Mouse (Mus musculus): ENCODE data around the gene P2rx1. TPM values are rescaled to one million over a fixed set of nuclear protein-coding genes. Genes with fewer than 3 reads are reported as not detected.

Gene P2rx1
- 0.15 TPM in 1 of 2 replicates, not detected in the other for total RNA-seq (2021)
- long read RNA-seq: 0 reads

DNA sequence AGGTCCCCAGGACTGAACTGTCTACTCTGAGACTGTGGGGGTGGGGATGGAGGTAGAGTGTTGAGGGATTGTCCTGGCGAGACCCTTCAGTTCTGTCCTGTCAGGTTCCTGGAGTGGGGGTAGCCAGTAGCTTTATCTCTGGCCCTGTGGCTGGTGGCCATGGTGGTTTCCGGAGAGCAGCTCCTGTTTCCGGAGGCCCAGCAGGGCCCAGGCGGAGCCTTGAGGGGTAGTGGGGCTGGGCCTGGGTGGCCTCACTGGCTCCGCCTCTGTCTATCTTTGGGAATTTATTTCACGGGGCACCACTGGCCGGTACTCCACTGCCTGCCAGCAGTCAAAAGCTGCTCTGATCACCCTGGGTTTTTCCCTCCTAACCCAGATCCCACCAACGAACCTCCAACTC is at the start of gene P2rx1:
Gene P2rx1, plus strand, starts transcription at position 333 of the 400 bp plus-strand sequence.
- DNase-seq: no peak

DNA sequence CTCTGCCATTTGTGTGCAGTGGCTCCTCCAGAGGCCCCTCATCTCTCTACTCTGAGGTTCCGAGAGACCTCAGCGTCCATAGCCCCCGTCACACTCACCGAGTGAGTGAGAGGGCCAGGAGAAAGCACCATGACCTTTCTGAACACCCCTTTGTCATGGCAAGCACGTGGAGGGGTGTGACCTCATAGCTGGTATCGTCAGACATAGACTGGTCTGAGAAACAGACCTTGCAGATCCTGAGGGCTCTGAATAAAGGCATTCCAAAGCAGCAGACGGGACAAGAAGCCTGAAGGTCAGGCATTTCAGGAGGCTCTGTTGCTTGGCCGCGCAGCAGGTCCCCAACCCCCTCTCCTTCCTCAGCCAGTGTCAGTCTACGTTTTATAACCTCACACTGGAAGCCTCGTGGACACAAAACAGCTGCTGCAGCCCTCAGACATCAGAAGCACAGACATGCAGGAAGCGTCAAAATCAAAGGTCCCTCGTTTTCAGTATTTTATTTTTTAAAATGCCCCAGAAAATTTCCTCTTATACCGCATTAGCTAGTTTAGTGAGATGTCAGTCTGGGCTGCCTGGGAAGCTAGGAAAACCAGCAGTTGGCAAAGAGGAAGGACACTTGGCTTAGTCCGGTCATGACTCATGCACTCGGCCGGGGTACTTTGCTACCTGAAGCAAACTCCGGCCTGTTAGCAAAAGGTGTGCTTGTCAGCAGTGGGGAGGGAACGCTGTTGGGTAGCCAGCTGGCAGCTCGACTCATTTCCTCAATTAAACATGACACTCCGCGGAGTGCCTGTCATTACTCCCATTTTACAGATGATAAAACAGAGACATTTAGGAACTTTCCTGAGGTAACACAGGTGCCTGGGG is 47.5 kb upstream of the P2rx1 start:
- DNase-seq: peak; percentile 59

DNA sequence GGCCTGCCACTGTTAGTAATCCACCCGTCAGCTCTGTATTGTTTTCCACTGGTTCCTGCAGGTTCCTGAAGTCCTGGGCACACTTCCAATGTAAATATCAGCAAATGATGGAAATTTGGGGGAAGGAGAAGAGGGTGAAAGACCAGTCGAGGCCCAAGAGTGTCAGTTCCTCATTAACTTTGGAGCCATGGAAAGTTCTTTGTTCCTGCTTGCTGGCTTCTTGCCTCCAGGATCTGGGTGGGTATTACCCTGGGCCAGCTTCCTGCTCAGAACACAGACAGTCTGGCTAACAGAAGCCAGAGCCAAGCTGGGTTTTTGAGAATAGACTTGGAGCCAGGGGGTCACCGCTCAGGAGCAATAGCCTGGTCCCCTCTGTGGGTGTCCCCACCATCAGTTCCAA is 46.7 kb upstream of the P2rx1 start:
- DNase-seq: no peak

DNA sequence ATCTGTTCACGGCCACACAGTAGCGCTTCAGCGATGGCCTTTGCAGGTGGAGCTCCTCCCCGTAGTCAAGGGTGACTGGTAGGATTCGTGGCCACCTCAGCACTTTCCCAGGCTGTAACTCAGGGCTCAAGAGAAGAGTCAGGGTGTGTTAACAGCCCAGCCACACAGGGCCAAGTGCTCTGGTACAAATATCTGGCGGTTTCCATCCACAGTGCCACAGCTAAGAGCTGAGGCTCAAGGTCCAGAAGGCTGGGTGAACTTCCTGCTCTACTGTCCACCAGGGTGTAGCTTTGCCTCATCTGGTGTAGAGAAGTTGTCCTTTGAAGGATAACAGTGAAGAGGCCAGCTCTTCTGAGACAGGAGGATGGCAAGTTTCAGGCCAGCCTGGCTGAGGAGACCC is 46.2 kb upstream of the P2rx1 start:
- no peak for DNase-seq

DNA sequence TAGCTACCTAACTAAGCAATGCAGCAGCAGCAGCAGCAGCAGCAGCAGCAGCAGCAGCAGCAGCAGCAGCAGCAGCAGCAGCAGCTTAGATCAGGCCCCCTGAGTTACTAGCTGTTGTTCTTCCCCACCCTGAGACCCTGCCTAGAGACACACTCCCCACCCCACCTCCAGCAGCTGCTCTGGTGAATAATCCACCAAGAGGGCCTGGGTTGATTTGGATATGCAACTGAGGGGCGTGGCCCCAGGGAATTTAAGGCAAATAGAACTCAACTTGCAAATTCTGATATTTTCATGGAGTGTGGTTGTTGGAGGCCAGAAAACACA is 45.8 kb upstream of the P2rx1 start:
- DNase-seq: no peak

DNA sequence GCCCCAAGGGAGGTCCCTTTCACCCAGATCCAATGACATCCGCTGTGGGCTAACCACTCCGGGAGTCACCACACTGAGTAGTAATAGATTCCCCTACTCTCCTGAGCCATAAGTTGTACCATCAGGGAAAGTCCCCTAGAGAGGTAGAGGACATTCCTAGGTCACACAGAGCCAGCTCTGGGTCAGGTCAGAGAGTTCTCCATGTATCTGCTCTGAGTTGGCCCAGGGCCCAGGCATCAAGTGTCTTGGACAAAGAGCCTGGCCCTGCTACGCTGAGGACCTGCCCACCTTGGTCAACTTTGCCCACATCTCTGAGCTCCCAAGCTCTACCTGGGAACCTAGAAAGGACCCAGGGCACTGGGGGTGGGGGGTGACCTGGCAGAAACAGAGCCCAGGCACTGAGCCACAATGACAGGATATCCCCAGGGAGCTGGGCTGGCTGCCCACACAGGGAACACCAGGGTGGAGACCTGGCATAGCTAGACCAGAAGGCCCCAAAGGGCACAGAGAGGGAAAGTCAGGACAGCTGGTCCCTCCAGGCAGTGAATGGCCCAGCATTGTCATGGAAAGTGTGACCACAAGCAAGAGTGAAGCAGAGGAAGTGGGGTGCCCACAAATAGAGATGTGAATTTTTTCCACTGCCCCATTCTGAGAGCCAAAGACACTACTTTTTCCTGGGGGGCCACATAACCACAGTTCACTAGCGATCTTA is 45.3 kb upstream of the P2rx1 start:
- DNase-seq: peak; percentile 63

DNA sequence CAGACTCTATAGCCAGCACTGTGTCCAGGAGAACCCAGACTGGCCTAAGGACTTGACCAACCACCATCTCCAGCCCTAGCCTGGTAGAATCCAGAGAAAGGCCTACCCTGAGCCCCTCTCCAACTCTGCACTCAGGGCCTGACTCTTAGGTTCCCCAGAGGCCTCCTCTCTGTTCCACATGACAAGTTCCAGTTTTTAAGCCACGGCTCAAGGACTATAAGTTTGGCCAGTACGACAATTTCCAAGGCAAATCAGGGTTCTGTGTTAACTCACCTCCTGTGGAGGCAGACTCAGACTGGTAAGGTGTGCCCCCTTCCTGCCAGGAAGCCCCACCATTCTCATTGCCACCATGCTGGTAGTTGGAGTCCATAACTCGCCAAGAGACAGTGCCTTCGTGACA is 44.7 kb upstream of the P2rx1 start:
- no peak for DNase-seq

DNA sequence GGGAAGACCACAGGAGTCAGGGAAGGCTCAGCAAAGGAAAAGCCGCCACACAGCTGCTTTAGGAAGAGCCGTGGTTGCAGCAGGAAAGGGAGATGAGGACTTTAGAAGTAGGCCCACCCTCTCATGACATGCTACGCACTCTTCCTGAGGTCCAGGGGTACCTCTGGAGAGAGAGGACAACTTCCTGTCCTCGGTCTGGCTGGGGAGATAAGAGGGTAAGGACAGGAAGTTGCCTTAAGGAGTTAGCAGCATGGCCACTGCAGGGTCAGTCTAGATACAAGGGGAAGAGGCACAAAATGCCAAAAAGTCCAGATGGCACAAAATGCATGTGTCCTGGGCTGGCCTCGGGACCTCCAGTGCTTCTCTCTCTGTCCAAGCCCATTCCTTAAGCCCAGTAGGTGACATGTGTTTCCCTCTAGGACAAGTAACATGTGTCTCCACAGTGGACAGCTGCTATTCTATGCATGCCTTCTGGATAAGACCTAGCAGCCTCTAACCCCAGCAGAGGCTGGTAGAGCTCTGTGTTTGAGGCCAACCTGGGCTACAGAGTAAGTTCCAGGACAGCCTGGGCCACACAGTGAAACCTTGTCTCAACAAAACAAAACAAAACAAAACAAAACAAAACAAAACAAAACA is 43.4 kb upstream of the P2rx1 start:
- no peak for DNase-seq

DNA sequence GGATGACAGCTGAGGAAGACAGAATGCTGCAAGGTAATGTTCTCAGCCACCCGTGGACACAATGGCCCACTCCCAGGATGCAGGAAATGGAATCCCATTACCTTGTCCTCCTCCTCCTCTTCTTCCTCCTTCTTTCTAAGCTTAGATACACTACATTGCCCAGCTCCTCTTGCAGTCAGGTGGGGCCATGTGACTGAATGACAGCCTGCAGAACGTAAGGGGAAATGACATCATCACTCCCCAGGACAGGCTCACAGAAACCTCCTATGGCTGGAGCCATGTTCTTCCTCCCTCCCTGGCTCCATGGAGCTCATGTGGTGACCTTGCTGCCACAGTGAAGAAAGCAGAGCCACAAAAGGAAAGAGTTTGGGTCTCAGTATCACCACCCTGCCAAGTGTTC is 41.6 kb upstream of the P2rx1 start:
- DNase-seq: no peak

DNA sequence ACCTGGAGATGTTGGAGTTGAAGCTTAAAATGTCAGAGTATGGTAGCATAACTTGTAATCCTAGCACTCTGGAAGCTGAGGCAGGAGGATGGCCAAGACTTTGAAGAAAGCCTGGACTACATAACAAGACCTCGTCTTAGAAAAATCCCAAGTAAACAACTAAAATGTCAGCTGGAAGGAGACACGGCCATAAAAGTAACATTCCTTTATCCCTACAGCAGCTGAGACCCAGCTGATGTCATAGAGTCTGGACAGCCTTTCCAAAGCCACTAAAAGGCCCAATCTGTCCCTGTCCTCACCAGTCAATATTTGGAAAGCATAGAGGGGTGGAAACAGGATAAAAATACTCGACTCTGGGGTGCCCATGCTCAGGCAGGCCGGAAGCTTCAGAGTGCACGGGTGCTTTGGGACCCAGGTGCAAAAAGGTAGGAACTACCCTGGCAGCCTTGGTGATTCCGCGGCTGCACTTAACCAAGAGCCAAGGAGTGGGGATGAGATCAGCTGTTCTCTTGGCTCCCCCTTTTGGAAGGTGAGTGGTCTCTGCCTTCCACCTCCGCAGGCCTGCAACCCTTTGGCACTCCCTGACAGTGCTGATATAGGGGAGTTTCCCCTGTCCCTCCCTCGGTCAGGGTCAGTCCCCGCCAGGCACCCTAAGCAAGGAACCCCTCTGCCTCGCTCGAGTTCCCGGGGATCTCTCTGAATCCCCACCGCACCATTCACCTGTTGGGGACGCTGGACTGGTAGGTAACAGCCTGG is 38.8 kb upstream of the P2rx1 start:
- no peak for DNase-seq

DNA sequence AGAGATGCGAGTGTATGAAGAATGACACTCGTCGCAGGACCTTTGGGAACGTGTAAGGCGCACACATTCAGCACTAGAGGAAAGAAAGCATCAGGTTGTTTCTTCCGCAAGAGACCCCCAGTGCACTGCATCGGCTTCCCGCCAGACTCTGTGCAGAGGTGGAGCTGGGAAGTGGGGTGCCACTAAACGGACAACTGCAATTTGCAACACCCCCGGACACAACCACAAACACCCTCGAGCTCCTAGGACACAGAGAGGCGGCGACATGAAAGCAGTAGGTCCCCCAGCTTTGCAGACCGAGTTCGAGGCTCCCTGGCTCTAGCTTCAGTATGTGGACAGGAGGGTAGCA is 38.2 kb upstream of the P2rx1 start:
- no peak for DNase-seq

DNA sequence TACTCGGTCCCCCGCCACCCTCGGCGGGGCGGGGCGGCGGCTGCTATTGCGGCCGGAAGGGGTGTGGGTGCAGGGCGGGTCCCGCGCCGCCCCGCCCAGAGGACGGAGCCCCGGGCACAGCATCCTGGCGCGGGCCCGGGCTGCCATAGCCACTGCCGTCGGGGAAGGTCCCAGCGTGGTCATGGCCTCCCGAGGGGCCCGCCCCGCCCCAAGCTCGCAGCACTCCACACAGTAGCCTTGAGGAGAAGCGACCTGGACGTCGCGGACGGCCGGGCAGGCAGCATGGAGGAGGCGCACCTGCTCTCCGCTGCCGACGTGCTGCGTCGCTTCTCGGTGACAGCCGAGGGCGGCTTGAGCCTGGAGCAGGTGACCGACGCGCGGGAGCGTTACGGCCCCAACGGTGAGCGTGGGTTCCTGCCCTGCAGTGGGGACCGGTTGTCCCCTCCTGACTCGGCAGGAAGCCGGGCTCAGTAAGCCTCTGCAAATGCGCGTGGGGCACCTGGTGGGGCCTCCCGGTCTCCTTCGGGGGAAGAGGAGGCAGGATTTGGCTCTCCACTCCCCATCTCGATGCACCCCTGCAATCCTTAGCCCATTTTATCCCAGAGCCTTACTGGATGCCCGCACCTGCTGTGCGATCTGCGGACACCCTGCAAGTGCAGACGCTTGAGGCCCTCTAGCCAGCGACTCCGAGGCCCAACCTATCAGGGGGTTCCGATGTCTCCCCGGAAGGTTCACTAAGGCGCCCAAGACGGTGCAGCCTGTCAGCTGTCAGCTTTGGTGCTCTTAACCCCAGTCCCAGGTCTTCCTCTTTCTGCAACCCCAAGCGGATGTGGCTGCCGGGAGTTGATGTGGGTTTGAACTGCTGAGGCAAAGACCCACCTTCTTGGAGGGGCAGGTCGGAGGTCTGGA is 37.6 kb upstream of the P2rx1 start, which contains the start of gene Atp2a3:
Gene Atp2a3, plus strand, starts transcription at position 98 of the 909 bp plus-strand sequence.
- DNase-seq: peak; percentile 29

DNA sequence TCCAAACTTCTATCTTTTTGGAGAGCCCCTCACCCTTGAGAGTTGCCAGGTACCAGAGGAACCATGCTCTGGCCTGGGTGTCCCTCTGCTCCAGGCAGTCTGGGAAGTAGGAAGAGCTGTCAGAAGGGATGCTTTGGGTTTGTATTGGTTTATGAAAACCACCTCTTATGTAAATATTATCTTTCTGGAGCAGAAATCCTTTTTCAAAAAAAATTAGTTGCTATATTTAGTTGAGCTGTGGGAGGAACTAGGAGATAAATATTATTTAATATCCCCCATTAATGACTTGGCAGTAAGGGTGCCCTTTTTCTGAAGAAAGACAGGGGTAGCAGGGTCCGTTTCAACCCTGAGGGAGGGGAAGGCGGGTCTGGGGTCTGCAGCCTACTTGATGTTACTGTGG is 36.5 kb upstream of the P2rx1 start:
- DNase-seq: no peak

DNA sequence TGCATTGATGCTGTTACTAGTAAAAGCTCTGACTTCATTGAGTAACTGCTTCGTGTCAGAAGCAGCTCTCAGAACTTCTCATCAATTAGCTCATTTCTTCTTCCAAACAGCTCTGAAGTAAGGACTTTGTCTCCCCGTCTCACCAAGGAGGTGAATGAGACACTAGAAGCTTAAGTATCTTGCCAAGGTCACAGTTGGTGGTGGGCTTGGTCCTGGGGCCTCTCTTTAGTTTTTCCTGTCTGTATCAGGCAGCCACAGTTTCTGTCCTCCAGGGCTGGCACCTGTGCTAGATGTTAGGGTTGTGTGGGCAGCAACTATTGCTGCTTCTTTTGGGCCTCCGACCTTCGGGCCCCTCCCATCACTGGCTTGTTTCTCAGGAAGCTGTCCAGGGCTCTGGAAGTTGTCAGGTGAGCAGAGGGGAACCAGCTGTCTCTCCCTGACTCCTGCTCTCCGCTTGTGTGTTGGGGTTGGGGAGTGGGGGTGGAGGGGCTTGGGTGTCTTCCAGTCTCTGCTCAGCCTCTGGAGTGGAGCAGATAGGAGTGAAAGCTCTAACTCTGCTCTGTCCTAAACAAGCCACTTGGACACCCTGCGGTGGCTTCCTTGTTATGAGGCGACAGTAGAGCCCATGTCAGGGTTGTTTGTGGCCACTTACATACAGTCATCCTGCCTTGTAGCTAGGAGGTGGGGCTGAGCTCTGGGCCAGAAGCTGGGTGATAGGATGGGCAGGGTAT is 35.7 kb upstream of the P2rx1 start:
- DNase-seq: no peak

DNA sequence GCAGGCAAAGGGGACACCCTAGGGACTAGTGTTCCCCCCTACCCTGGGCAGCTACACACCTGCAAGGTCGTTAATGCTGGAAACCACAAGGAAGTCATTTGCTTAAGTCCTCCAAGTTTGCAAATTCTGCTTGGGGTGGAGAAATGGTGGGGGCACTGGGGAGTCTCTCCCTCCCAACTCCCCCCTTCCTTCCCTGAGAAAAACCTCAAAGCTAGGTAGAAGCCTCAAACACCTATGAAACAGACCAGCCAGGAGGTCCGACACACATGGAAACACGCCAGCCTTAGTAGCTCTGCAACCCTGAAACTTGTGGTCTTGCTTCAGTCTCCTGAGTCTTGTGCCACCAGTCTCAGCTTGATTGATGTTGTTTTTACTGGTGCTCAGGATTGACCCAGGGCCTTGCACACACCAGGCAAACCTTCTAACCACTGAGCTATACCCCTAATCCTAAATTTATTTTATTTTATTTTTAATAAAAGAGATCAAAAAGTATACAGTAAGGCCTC is 35.1 kb upstream of the P2rx1 start:
- no peak for DNase-seq

DNA sequence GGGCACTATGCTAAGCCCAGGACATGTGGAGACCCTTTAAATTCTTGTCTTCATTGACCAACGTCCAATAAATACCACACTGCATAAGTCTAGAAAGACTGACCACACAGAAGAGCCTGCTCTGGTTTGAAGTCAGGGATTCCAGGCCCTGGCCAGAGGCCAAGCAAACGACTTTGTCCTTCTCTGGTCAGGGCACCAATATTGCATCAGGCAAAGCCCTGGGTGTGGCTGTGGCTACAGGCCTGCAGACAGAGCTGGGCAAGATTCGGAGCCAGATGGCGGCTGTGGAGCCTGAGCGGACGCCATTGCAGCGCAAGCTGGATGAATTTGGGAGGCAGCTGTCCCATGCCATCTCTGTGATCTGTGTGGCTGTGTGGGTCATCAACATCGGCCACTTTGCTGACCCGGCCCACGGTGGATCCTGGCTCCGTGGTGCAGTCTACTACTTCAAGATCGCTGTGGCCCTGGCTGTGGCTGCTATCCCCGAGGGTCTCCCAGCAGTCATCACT is 23.9 kb upstream of the P2rx1 start:
- peak; percentile 24 for DNase-seq

DNA sequence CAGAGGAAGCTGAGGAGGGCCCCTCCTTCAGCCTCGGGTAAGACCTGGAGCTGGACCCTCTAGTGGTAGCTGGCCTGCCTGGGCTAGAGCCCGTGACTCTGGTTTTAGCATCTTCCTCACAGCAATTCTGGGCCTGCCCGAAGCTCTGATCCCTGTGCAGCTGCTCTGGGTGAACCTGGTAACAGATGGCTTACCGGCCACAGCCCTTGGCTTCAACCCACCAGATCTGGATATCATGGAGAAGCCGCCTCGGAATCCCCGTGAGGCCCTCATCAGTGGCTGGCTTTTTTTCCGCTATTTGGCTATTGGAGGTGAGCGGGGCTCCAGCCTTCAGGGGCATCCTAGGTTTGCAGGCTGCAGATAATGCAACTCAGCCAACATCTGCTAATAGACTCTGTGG is 16.4 kb upstream of the P2rx1 start:
- DNase-seq: no peak

DNA sequence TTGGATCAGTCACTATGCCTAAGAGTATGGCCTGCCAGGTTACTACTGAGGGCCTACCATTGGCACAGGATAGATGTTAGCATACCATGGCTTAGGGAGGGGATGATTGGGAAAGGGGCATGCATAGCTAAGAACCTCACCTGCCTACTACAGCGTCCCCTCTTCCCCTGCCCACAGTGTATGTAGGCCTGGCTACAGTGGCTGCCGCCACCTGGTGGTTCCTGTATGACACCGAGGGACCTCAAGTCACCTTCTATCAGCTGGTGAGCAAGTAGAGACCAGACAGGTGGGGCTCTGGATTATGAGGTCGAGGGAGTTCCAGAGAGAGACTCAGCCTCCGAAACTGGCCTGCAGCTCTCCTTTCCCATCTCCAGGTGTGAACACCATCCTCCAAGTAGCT is 15.6 kb upstream of the P2rx1 start:
- no peak for DNase-seq

DNA sequence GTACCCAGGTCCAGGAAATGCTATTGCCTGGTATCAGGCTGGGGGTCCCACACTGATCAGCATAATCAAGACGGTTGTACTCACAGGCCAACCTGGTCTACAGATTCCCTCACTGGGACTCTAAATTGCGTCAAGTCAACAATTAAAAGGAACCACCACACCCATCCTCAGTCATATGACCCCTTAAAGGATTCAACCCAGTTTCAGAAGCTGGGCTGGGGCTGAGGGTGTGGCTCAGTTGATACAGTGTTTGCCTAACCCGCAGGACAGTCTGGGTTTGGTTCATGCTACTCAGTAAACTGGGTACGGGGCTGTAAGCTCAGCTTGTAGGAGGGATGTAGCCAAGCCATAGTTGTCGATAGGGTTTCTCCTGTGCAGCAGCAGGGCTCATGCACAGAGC is 12.2 kb upstream of the P2rx1 start:
- no peak for DNase-seq

DNA sequence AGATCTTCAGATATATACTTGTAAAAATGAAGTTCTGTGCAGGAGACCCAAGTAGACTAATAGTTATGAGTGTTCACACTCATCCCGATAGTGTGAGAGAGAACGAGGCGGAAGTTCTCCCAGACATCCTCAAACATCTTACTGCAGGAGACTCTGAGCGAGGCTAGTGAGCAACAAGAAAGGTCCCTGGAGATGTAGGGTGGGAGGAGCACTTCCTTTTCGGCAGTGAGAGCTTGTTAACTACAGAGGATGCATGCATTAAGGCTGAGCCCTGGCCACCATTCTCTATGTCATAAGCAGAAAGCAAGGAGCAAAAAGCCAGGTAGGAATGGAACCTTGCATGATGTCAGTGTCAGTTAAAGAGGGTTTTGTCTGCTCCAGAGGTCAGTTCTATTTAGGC is 11.7 kb upstream of the P2rx1 start:
- DNase-seq: no peak
